Mouse (Mus musculus) small intestine, adult 2 months (tissue): ENCODE results near the gene Pcgf1.

ENCODE experiments used
- CTCF ChIP-seq: fragments of 200-500 bp; IDR thresholded peaks from 2 replicates; pipeline ENCODE4 v1.5.1; 2012; ENCODE audit warnings: low read depth, mild to moderate bottlenecking, control low read depth, inconsistent platforms, low read length, moderate library complexity, mixed read lengths; ENCODE audit not compliant: insufficient replicate concordance, insufficient read length; ENCODE audit errors: extremely low read depth
- POLR2A ChIP-seq: fragments of 200-500 bp; IDR thresholded peaks from 2 replicates; pipeline ENCODE4 v1.6.1; 2012; ENCODE audit warnings: low read depth, mild to moderate bottlenecking, control low read depth, inconsistent platforms, low read length, moderate library complexity

- TF ChIP-seq CTCF, result no peak
- TF ChIP-seq POLR2A, result no peak
These were observed 7.6 kb upstream of the Pcgf1 start, which contains the start of gene Tlx2 for GRCm38 (mm10) chr6:83070247-83070310.
